Mouse (Mus musculus): ENCODE results near the gene Dtx2. TPM values are rescaled to one million over a fixed set of nuclear protein-coding genes. Genes with fewer than 3 reads are reported as not detected.
"Not testable (repeated sequence)": the region's sequence is repeated elsewhere in the genome, so short reads cannot be mapped to it uniquely, and the experiment has no call there.

The Dtx2 gene
- polyA plus RNA-seq, 1 experiment from 2014 or later = 17.4 TPM

GRCm38 (mm10) chr5:136048541-136048940 lies 53.9 kb downstream of the Dtx2 start:
- not testable (repeated sequence) for H3K9ac ChIP-seq (ENCODE audit: low read length); H3K9me3 ChIP-seq (ENCODE audit: control insufficient read depth, low read length); ATAC-seq (ENCODE audit: insufficient number of reproducible peaks, insufficient read depth, low FRiP score, low read depth); H3K27me3 ChIP-seq (ENCODE audit: control insufficient read depth, insufficient read depth, low read length); H3K36me3 ChIP-seq (ENCODE audit: control insufficient read depth, insufficient read depth, low read length); H3K4me2 ChIP-seq (ENCODE audit: low read length); H3K27ac ChIP-seq (replicated peaks in 1 of 2; ENCODE audit: control insufficient read depth in 1 of 2, insufficient read depth in 1 of 2, low read depth in 2 of 2, low read length in 2 of 2); H3K4me3 ChIP-seq (ENCODE audit: control insufficient read depth in 1 of 2, insufficient read depth in 1 of 2, low read depth in 1 of 2, low read length in 2 of 2)
- H3K4me1 ChIP-seq (ENCODE audit: control insufficient read depth in 2 of 2, insufficient read depth in 2 of 2, low read length in 2 of 2) = peaks cover 12 to 13% of the 10 kb centered on the region in 2 experiments

GRCm38 (mm10) chr5:136049926-136050325 lies 55.3 kb downstream of the Dtx2 start:
- Histone ChIP-seq H3K9ac (ENCODE audit: low read length) (no peak overlapping the region), H3K4me3 (ENCODE audit: control insufficient read depth in 1 of 2, insufficient read depth in 1 of 2, low read depth in 1 of 2, low read length in 2 of 2) (no peak overlapping the region), H3K9me3 (ENCODE audit: control insufficient read depth, low read length) (no peaks in the 10 kb centered on the region), H3K27ac (replicated peaks in 1 of 2; ENCODE audit: control insufficient read depth in 1 of 2, insufficient read depth in 1 of 2, low read depth in 2 of 2, low read length in 2 of 2) (no peak overlapping the region), H3K27me3 (ENCODE audit: control insufficient read depth, insufficient read depth, low read length) (no peaks in the 10 kb centered on the region), H3K36me3 (ENCODE audit: control insufficient read depth, insufficient read depth, low read length) (no peaks in the 10 kb centered on the region), H3K4me2 (ENCODE audit: low read length) (no peak overlapping the region), H3K4me1 (ENCODE audit: control insufficient read depth in 2 of 2, insufficient read depth in 2 of 2, low read length in 2 of 2) (peaks cover 12 to 13% of the 10 kb centered on the region in 2 experiments)
- 71% methylated on average over 6 of the region's 6 CpGs for WGBS
- no peak for ATAC-seq (ENCODE audit: insufficient number of reproducible peaks, insufficient read depth, low FRiP score, low read depth)

- H3K27ac ChIP-seq (replicated peaks in 1 of 2; ENCODE audit: control insufficient read depth in 1 of 2, insufficient read depth in 1 of 2, low read depth in 2 of 2, low read length in 2 of 2) = peak overlapping the region; percentile 74 to 82
- H3K4me3 ChIP-seq (ENCODE audit: control insufficient read depth in 1 of 2, insufficient read depth in 1 of 2, low read depth in 1 of 2, low read length in 2 of 2) = no peak overlapping the region
- no peaks in the 10 kb centered on the region for H3K27me3 ChIP-seq (ENCODE audit: control insufficient read depth, insufficient read depth, low read length)
- H3K4me1 ChIP-seq (ENCODE audit: control insufficient read depth in 2 of 2, insufficient read depth in 2 of 2, low read length in 2 of 2) = peaks cover 12 to 13% of the 10 kb centered on the region in 2 experiments
- peak; percentile 78 for ATAC-seq (ENCODE audit: insufficient number of reproducible peaks, insufficient read depth, low FRiP score, low read depth)
- H3K36me3 ChIP-seq (ENCODE audit: control insufficient read depth, insufficient read depth, low read length) = no peaks in the 10 kb centered on the region
- peak overlapping the region; percentile 36 for H3K4me2 ChIP-seq (ENCODE audit: low read length)
- peak overlapping the region; percentile 7; the same call in 1 of the 2 replicates for H3K9ac ChIP-seq (ENCODE audit: low read length)
- H3K9me3 ChIP-seq (ENCODE audit: control insufficient read depth, low read length) = no peaks in the 10 kb centered on the region
- WGBS = 5% methylated on average over 10 of the region's 10 CpGs
These were observed 56.9 kb downstream of the Dtx2 start for GRCm38 (mm10) chr5:136051231-136052085.

- Histone ChIP-seq H3K4me3 (ENCODE audit: control insufficient read depth in 1 of 2, insufficient read depth in 1 of 2, low read depth in 1 of 2, low read length in 2 of 2) (no peak overlapping the region), H3K27me3 (ENCODE audit: control insufficient read depth, insufficient read depth, low read length) (peaks cover 7% of the 10 kb centered on the region; the same call in 1 of the 2 replicates), H3K9me3 (ENCODE audit: control insufficient read depth, low read length) (no peaks in the 10 kb centered on the region), H3K36me3 (ENCODE audit: control insufficient read depth, insufficient read depth, low read length) (no peaks in the 10 kb centered on the region), H3K4me2 (ENCODE audit: low read length) (no peak overlapping the region), H3K4me1 (ENCODE audit: control insufficient read depth in 2 of 2, insufficient read depth in 2 of 2, low read length in 2 of 2) (peaks cover 12 to 13% of the 10 kb centered on the region in 2 experiments), H3K9ac (ENCODE audit: low read length) (no peak overlapping the region), H3K27ac (replicated peaks in 1 of 2; ENCODE audit: control insufficient read depth in 1 of 2, insufficient read depth in 1 of 2, low read depth in 2 of 2, low read length in 2 of 2) (no peak overlapping the region)
- no peak for ATAC-seq (ENCODE audit: insufficient number of reproducible peaks, insufficient read depth, low FRiP score, low read depth)
- WGBS = 76% methylated on average over 8 of the region's 8 CpGs
These were observed 58.5 kb downstream of the Dtx2 start for GRCm38 (mm10) chr5:136052861-136053655.

- ATAC-seq (ENCODE audit: insufficient number of reproducible peaks, insufficient read depth, low FRiP score, low read depth) = no peak
- Histone ChIP-seq H3K4me3 (ENCODE audit: control insufficient read depth in 1 of 2, insufficient read depth in 1 of 2, low read depth in 1 of 2, low read length in 2 of 2) (no peak within 1 kb of the TSS), H3K4me1 (ENCODE audit: control insufficient read depth in 2 of 2, insufficient read depth in 2 of 2, low read length in 2 of 2) (peaks cover 12 to 13% of the 10 kb centered on the region in 2 experiments), H3K4me2 (ENCODE audit: low read length) (no peak within 1 kb of the TSS), H3K36me3 (ENCODE audit: control insufficient read depth, insufficient read depth, low read length) (no peaks in the 10 kb centered on the region), H3K27me3 (ENCODE audit: control insufficient read depth, insufficient read depth, low read length) (peaks cover 10% of the 10 kb centered on the region; the same call in 1 of the 2 replicates), H3K27ac (replicated peaks in 1 of 2; ENCODE audit: control insufficient read depth in 1 of 2, insufficient read depth in 1 of 2, low read depth in 2 of 2, low read length in 2 of 2) (no peak within 1 kb of the TSS), H3K9ac (ENCODE audit: low read length) (no peak within 1 kb of the TSS), H3K9me3 (ENCODE audit: control insufficient read depth, low read length) (no peaks in the 10 kb centered on the region)
- WGBS = 87% methylated on average over 11 of the region's 11 CpGs
These were observed 59.9 kb downstream of the Dtx2 start, which contains the start of gene Upk3bl for GRCm38 (mm10) chr5:136054301-136055077. TSS of gene Upk3bl (plus strand) at chr5:136054492.

- no peak for ATAC-seq (ENCODE audit: insufficient number of reproducible peaks, insufficient read depth, low FRiP score, low read depth)
- Histone ChIP-seq H3K27ac (replicated peaks in 1 of 2; ENCODE audit: control insufficient read depth in 1 of 2, insufficient read depth in 1 of 2, low read depth in 2 of 2, low read length in 2 of 2) (no peak overlapping the region), H3K36me3 (ENCODE audit: control insufficient read depth, insufficient read depth, low read length) (no peaks in the 10 kb centered on the region), H3K27me3 (ENCODE audit: control insufficient read depth, insufficient read depth, low read length) (peaks cover 10% of the 10 kb centered on the region; the same call in 1 of the 2 replicates), H3K4me3 (ENCODE audit: control insufficient read depth in 1 of 2, insufficient read depth in 1 of 2, low read depth in 1 of 2, low read length in 2 of 2) (no peak overlapping the region), H3K4me2 (ENCODE audit: low read length) (no peak overlapping the region), H3K9me3 (ENCODE audit: control insufficient read depth, low read length) (no peaks in the 10 kb centered on the region), H3K9ac (ENCODE audit: low read length) (no peak overlapping the region), H3K4me1 (ENCODE audit: control insufficient read depth in 2 of 2, insufficient read depth in 2 of 2, low read length in 2 of 2) (peaks cover 11 to 12% of the 10 kb centered on the region in 2 experiments)
- WGBS = 31% methylated on average over 4 of the region's 4 CpGs
These were observed 61.5 kb downstream of the Dtx2 start for GRCm38 (mm10) chr5:136056062-136056461.

GRCm38 (mm10) chr5:136057085-136057484 lies 62.5 kb downstream of the Dtx2 start:
- 19% methylated on average over 8 of the region's 8 CpGs for WGBS

More at GRCm38 (mm10) chr5:136057085-136057484, 62.5 kb downstream of the Dtx2 start:
- no peak overlapping the region for H3K4me2 ChIP-seq (ENCODE audit: low read length)
- no peaks in the 10 kb centered on the region for H3K36me3 ChIP-seq (ENCODE audit: control insufficient read depth, insufficient read depth, low read length)
- H3K27me3 ChIP-seq (ENCODE audit: control insufficient read depth, insufficient read depth, low read length) = peaks cover 10% of the 10 kb centered on the region; the same call in 1 of the 2 replicates
- H3K27ac ChIP-seq (replicated peaks in 1 of 2; ENCODE audit: control insufficient read depth in 1 of 2, insufficient read depth in 1 of 2, low read depth in 2 of 2, low read length in 2 of 2) = no peak overlapping the region
- no peak for ATAC-seq (ENCODE audit: insufficient number of reproducible peaks, insufficient read depth, low FRiP score, low read depth)
- no peak overlapping the region for H3K9ac ChIP-seq (ENCODE audit: low read length)
- no peaks in the 10 kb centered on the region for H3K9me3 ChIP-seq (ENCODE audit: control insufficient read depth, low read length)
- H3K4me1 ChIP-seq (ENCODE audit: control insufficient read depth in 2 of 2, insufficient read depth in 2 of 2, low read length in 2 of 2) = peaks cover 1 to 2% of the 10 kb centered on the region in 2 experiments
- H3K4me3 ChIP-seq (ENCODE audit: control insufficient read depth in 1 of 2, insufficient read depth in 1 of 2, low read depth in 1 of 2, low read length in 2 of 2) = no peak overlapping the region

All from heart, embryonic 14.5 days (tissue).